Mouse (Mus musculus) MEL (cell line): ENCODE data around the gene Cntrl.

ENCODE experiments used
- BHLHE40 ChIP-seq: IDR thresholded peaks from 2 replicates; pipeline ENCODE4 v1.6.1; 2012; ENCODE audit warnings: low read depth, mild to moderate bottlenecking, inconsistent platforms, low read length, improper control_type of control experiment, borderline replicate concordance
- CHD2 ChIP-seq: IDR thresholded peaks from 2 replicates; pipeline ENCODE4 v1.6.1; 2011; ENCODE audit warnings: low read length, improper control_type of control experiment
- CTCF ChIP-seq, 3 experiments: IDR thresholded peaks in 2 of 3; conservative IDR thresholded peaks in 1 of 3; 2 replicates each; pipeline ENCODE4 v1.5.1; 2011 to 2012; ENCODE audit warnings: low read length in 3 of 3, low read depth in 2 of 3, mild to moderate bottlenecking in 2 of 3, improper control_type of control experiment in 1 of 3, inconsistent platforms in 1 of 3, mixed read lengths in 1 of 3, moderate library complexity in 1 of 3; ENCODE audit not compliant: control insufficient read depth in 1 of 3, insufficient read depth in 1 of 3, poor library complexity in 1 of 3, severe bottlenecking in 1 of 3
- GATA1 ChIP-seq: IDR thresholded peaks from 2 replicates; pipeline ENCODE4 v1.6.1; 2011; ENCODE audit warnings: low read depth, low read length, improper control_type of control experiment
- MAX ChIP-seq: IDR thresholded peaks from 2 replicates; pipeline ENCODE4 v1.6.1; 2011; ENCODE audit warnings: low read length, improper control_type of control experiment
- TAL1 ChIP-seq: IDR thresholded peaks from 2 replicates; pipeline ENCODE4 v1.6.1; 2012; ENCODE audit warnings: mild to moderate bottlenecking, inconsistent platforms, low read length, moderate library complexity, mixed read lengths
- USF2 ChIP-seq, 2 experiments: IDR thresholded peaks; 2 replicates each; pipeline ENCODE4 v1.6.1; 2011 to 2012; ENCODE audit warnings: improper control_type of control experiment in 2 of 2, low read length in 2 of 2, borderline replicate concordance in 1 of 2, inconsistent platforms in 1 of 2, low read depth in 1 of 2, mild to moderate bottlenecking in 1 of 2; ENCODE audit not compliant: insufficient read depth in 1 of 2
- ZMIZ1 ChIP-seq: IDR thresholded peaks from 2 replicates; pipeline ENCODE4 v1.6.1; 2012; ENCODE audit warnings: low read depth, mild to moderate bottlenecking, inconsistent platforms, low read length, improper control_type of control experiment, moderate library complexity
- ZNF384 ChIP-seq: IDR thresholded peaks from 2 replicates; pipeline ENCODE4 v1.6.1; 2012; ENCODE audit warnings: low read depth, mild to moderate bottlenecking, inconsistent platforms, low read length, improper control_type of control experiment

GRCm38 (mm10) chr2:35215363-35215762 is 106.1 kb downstream of the Cntrl start:
- TF ChIP-seq BHLHE40 (no peak), GATA1 (no peak), TAL1 (no peak), MAX (no peak), USF2 (IDR thresholded peaks at IDR 0.05; ENCODE audit: borderline replicate concordance in 1 of 2, insufficient read depth in 1 of 2, low read depth in 1 of 2, low read length in 2 of 2) (no peak), CTCF (IDR thresholded peaks at IDR 0.05 in 2 of 3, conservative IDR thresholded peaks at IDR 0.05 in 1 of 3; ENCODE audit: control insufficient read depth in 1 of 3, insufficient read depth in 1 of 3, low read depth in 2 of 3, low read length in 3 of 3, poor library complexity in 1 of 3, severe bottlenecking in 1 of 3) (no peak), CHD2 (no peak), ZNF384 (no peak), ZMIZ1 (no peak)
